Mouse (Mus musculus): ENCODE measurements around the gene Tet1.

Gene Tet1

DNA sequence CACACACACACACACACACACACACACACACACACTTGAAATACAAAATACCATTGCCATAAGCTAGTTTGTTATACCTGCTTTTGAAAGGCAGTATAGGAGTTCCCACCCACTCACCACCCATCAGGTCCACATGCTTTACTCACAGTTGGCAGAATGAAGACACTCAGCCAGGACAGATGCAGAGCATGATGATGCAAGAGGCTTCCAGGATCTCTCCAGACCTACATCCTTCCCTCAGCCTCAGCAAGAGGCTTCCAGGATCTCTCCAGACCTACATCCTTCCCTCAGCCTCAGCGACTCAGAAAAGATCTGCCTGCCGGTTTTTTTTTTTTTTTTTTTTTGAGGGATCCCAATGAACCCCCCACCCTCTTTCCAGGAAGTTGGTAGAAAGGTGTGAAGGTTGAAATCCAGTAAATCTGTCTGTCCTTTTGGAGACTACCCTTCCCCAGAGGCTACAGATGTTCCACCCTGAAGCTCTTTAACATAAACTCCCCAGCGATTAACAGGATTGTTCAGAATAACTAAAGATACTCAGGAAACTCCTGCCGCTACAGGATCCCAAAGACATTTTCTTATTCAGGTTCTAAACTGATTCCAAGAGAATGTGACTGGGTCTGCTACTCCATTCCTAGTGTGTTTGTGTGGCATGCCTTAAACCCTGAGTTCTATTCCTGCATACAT is 16.1 kb downstream of the Tet1 start:
- DNase-seq (ENCODE audit: extremely low spot score, low spot score) = no peak

- no peak for DNase-seq (ENCODE audit: extremely low spot score, low spot score)
Measured at GRCm38 (mm10) chr10:62891025-62891424, 17.8 kb downstream of the Tet1 start.

DNA sequence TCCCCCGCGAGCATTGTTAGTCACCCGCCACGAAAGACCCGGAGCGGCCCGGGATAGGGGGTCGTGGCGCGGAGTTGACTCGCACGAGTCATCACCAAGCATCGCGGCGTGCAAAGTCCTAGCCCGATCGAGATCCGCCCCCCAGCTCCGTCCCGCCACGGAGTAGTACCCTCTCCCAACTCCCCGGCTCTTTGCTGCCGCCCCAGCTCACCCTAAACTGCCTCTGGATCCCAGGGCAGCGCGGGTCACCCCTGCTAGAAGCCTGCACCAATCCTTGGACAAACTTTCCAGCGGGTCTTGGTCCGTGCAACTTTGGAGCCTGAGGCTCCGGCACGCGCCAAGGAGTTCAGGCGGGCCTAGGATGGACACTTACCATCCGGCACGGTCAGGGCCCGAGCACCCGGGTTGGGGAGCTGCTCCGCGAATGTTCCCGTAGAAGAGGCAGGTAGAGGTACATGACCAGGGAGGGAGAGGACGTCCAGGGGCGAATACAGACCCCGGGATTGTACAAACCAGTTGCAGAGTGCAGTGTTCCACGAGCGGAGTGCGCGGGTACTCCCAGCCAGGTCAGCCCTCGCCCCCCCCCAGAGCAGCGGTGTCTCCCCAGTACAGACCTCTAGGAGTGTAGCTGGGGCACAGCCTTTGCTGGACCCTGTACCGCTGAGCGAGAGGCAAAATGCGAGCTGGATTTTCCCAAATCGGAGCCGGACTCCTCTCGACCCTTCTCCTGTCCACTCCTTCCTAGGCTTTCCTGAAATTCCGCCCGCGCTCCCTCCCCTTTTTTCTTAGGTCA is 21.8 kb downstream of the Tet1 start:
- peak; percentile 93 for DNase-seq (ENCODE audit: extremely low spot score, low spot score)

DNA sequence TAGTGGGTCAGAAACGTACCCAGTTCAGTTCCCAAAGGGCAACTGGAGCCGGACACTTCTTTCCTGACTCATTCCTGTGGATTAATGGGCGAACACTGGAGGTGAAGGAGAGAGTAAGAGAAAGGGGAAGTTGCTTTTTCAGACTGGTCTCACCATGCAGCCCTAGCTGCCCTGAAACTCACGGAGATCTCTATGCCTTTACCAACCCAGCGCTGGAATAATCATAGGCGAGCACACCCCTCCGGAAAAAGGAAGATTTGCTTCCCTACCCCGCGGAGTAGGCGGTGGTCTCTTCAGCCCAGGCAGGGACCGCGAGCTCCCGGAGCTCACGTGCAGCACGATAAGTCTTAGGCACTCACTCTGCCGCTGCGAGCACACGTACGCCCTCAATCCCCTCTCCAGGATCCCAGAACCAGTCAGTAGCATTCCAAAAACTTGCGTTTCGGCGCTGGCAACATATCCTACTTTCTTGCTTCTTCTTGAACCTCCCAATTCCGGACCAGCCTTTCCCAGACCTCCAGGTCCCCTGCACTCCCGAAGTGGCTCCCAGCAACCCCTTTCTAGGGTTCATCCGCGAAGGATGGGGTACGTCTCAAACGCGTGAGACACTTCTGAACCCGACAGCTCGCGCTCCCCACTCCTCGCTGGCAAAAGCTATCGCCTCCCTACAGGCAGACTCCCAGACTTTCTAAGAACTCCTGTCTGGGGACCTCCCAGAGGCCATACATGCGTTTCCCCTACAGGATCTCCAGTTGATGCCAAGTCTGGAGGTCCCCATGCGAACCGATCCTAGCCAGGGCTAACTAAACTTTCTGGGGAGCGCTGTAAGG is 22.6 kb downstream of the Tet1 start:
- no peak for DNase-seq (ENCODE audit: extremely low spot score, low spot score)

GRCm38 (mm10) chr10:62885460-62885859 is 23.3 kb downstream of the Tet1 start:
- no peak for DNase-seq (ENCODE audit: extremely low spot score, low spot score)

DNA sequence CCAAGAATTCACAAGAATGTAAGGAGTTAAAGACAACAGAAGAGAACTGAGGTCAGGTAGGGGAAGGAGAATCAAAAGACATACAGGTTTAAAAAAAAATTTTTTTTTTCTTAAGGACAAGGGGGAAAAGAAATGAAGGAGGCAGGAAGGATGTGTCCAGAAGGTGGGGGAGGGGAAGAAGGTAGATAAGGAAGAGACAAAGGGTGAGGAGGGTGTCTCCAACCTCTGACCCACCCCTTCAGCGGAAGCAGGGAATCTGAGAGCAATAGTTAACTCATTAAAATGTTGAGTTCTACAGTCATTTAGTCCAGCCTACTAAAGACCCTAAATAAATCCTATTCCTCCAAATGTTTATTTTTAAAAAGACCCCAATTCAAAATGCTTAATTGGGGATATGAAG is 24.3 kb downstream of the Tet1 start:
- DNase-seq (ENCODE audit: extremely low spot score, low spot score) = no peak

DNA sequence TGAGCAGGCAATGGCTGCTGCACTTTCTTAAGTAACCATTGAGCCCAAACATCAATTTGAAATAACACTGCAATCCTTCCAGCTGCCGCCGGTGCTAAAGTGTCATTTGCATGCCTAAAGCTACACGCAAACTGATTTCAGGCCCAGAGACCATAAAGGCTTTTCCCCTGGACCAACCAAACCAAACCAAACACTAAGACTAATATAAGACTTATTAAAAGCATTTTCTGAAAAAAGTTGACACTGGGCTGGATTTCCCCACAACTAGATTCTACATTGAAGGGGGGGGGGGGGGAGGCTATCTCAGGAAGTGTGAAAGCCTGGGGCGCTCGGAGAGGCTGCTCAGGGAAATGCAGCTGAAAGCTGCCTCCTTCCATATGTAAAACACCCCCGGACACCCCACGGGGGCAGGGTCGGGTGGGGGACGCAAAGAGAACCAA is 24.8 kb downstream of the Tet1 start:
- DNase-seq (ENCODE audit: extremely low spot score, low spot score) = no peak

GRCm38 (mm10) chr10:62881211-62881610 is 27.6 kb downstream of the Tet1 start:
- no peak for DNase-seq (ENCODE audit: extremely low spot score, low spot score)

DNA sequence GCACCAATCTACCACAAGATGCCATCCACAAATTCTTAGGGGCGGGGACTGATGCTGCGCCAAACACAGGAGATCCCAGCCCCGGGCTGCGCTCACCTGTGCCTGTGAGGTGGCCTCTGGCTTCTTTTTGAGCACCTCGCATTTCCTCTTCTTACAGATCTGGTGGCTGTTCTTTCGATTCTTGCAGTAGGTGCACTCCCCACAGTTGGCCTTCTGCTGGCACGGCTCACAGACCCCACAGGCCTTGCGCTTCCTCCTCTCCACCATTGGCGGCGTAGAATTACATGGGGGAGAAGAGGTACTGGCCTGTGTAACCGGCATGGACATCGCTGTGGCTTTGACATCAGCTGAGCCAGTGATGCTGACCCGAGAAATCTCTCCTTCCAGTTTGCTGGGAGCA is 30.7 kb downstream of the Tet1 start:
- DNase-seq (ENCODE audit: extremely low spot score, low spot score) = no peak

DNA sequence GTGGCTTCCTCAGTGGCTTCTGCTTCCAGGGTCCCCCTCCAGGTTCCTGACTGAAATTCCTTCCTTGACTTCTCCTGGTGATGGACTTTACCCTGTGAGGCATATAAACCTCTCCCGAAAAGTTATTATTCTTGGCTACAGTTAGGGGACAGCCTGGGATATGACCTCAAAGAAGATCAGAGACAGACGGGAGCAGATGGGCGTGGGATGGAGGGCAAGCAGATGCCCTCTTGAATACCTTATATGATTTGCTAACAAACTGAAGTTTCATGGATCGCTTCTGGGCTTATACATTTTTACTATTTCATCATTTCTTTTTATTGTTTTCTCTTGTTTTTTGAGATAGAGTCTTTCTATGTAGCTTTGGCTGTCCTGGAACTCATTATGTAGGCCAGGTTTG is 33.2 kb downstream of the Tet1 start:
- no peak for DNase-seq (ENCODE audit: extremely low spot score, low spot score)

- DNase-seq (ENCODE audit: extremely low spot score, low spot score) = no peak
Measured at GRCm38 (mm10) chr10:62874828-62875227, 34.0 kb downstream of the Tet1 start.

DNA sequence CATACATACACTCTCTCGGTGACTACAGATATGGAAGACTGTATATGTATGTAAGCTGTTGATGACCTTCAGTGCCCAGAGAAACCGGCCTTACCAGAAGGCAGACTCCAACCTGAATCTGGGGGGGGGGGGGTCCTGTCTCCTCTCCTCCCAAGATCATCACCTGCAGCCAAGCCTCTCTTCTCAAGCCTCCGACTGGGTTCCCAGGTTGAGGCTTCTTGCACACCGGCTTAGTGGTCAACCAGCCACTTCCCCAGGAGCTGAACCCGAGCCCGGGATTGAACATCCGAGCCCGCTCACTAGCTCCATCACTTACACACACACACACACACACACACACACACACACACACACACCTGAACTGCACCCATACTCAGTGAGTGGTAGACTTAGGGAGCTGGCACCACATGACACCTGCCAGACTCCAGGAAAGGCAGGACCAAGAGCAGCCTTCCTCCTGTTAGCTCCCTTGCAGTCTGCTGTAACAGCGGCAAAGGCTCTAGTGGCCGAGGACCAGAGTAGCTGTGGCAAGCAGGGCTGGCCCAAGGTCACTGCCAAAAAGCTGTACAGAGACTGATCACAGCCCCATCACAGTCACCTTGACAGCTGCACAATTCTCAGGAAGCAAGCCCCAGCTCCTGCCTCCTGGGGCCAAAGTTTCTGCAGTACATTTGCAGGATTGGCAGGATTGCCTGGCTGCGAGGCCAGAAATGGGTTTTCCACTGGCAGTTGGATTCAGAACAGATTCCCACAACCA is 42.6 kb downstream of the Tet1 start:
- DNase-seq (ENCODE audit: extremely low spot score, low spot score) = peak; percentile 48

GRCm38 (mm10) chr10:62865167-62866034 is 43.4 kb downstream of the Tet1 start:
- peak; percentile 83 for DNase-seq (ENCODE audit: extremely low spot score, low spot score)

- DNase-seq (ENCODE audit: extremely low spot score, low spot score) = no peak
Measured at GRCm38 (mm10) chr10:62863563-62863962, 45.2 kb downstream of the Tet1 start.

DNA sequence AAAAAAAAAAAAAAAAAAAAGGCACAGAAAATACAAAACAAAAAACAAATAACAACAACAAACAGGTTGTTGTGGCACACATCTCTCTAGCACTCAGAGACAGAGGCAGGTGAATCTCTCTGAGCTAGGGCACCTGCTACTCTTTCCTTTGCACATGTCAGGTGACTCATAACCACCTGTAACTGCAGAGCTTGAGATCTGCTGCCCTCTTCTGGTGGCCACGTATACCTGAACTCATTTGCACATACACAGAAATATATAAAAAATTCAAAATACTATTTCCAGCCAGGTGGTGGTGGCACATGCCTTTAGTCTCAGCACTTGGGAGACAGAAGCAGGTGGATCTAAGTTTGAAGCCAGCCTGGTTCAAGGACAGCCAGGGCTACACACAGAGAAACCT is 46.4 kb downstream of the Tet1 start:
- no peak for DNase-seq (ENCODE audit: extremely low spot score, low spot score)

DNA sequence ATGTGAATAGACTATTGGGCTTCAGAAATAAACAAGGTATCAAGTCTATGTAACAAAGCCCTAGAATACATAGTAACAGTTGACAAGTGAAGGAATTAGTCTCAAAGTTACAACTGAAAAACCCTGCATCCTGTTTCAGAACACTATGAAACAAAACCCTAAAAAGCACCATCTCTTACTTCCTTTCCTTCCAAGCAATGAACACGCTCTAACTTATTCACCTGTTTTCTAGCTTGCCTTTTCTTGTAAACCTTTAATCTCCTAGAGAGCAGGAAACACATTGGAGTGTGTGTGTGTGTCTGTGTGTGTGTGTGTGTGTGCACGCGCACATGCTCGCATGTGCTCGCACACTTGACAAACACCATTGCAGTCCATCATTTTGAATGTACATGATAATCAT is 49.8 kb downstream of the Tet1 start:
- DNase-seq (ENCODE audit: extremely low spot score, low spot score) = no peak

GRCm38 (mm10) chr10:62856690-62857290 is 52.0 kb downstream of the Tet1 start:
- DNase-seq (ENCODE audit: extremely low spot score, low spot score) = no peak

DNA sequence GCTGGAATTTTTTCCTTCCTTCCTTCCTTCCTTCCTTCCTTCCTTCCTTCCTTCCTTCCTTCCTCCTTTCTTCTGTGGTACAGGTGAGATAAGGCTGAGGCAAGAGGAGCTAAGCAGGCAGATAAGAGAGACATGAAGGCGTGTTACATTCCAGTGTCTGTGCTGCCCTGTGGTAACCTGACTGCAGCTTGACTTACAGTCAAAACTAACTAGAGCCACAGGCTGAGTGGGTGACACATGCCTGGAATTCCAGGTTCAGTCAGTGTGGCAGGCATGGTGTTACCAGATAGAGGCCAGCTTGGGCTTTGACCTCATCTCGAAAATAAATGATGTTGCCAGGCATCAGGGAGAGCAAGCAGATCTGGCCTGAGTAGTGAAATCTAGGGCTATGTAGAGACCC is 53.8 kb downstream of the Tet1 start:
- DNase-seq (ENCODE audit: extremely low spot score, low spot score) = no peak

DNA sequence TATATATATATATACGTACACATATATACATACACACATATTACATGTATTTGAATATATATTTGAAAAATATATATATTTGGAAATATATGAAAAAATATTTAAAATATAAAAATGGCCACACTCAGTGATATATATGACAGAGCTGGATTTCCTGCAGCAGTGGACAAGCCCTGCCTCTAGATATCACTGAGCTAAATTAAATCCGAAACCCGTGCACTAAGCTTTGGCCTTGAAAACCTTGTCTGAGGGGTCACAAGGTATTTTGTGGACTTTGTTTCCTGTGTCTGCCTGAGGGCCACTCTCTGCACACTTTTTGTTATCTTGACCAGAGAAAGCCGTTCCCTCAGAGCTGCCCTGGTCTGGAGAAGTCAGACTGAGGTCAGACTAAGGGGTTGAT is 54.2 kb downstream of the Tet1 start:
- no peak for DNase-seq (ENCODE audit: extremely low spot score, low spot score)

DNA sequence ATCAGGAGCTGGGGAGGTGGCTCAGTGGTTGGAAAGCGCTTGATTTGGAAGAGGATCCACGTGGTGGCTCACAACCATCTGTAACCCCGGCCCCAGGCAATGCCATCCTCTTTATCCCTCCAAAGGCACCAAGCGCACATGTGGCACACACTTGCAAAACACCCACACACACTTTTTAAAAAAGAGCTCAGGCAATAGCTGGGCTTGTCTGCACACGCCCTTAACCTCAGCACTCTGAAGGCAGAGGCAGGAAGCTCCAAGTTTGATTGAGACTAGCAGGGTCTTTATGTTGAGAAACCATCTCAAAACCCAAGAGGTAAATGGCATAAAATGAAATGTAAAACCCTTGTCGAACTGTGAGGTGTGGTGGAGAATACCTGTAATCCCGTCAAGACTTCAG is 57.2 kb downstream of the Tet1 start:
- no peak for DNase-seq (ENCODE audit: extremely low spot score, low spot score)
